Mouse (Mus musculus): ENCODE measurements at regions not wholly inside any gene's neighbourhood (a gene's known extent, or its start where the extent isn't known, plus 50 kb on each side); places are given as distances from the start of the nearest gene placed in this dataset.
"Not testable (repeated sequence)": the region's sequence is repeated elsewhere in the genome, so short reads cannot be mapped to it uniquely, and the experiment has no call there.

DNA sequence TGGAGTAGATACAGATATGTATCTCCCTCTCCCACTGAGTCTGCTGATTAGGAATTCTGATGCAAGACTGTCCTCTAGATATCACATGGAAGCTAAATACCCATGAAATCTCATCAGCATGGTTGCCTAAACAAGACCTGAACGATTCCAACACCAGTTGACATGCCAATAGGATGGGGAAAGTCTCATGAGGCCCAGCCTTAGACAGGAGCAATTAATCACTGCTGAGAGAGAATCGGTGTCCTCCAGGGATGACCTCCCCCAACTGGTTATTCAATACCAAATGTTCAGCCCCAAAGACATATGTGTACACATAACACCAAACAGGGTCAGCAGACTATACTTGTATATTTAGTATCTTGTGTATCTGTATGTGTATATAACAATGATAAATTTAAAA lies 314.5 kb upstream of the Pkdcc start:
- no peak for ATAC-seq (replicated peaks in 1 of 2; ENCODE audit: insufficient read depth in 1 of 2, low FRiP score in 2 of 2, low TSS enrichment in 1 of 2, low read depth in 1 of 2, poor library complexity in 2 of 2, severe bottlenecking in 2 of 2)

DNA sequence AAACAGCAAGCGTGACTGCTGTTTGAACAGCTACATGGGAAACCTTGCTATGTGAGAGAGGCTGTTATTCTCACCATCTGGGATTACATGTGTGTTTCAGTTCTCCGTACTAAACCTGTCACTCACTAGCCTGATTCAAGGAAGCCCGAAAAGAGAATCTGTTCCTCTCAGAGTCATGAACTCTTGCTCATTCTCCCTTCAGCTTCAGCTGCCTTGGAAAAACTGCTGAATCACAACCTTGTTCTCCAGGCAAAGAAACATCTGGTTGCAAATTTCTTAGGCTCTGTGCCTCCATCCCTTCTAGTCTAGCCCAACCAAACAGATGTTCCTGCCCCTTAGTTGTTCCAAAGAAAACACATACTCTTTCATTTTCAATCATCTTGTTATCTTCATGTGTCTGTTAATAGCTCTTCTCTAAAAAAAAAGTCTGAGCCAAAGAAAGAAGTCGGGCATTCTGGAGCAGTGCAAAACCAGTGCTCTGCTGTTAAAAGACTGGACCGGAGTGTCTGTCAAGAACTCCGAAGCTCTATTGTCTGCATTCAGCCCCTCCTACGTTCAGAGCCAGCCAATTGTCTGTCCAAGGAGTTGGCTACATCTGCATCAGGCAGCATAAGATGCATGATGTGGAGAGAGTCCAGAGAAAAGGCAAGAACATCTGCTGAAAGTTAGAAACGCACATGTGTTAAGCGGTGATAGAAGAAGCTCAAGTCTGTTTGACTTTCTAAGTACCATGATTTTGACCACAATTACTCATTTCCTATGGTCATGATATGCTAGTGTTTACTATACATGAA lies 313.8 kb upstream of the Pkdcc start:
- no peak for ATAC-seq (replicated peaks in 1 of 2; ENCODE audit: insufficient read depth in 1 of 2, low FRiP score in 2 of 2, low TSS enrichment in 1 of 2, low read depth in 1 of 2, poor library complexity in 2 of 2, severe bottlenecking in 2 of 2)

DNA sequence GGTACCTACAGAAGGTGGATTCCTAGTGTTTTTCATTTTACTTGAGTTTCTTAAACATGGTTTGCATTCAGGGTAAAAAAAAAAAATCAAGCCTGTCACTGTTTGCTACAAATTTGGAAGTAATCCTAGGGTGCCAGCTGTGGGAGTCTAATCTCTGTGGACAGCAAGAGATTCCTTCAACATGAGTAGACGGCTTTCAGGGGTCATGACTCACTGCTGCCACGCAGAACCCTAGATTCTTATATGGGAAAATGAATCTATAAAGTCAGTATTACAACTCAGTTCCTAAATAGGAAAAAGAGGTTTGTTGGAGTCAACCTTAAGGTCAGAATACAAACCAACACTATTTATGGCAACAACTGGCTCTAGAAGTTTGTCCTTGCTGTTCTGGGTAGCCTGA lies 310.1 kb upstream of the Pkdcc start:
- ATAC-seq (replicated peaks in 1 of 2; ENCODE audit: insufficient read depth in 1 of 2, low FRiP score in 2 of 2, low TSS enrichment in 1 of 2, low read depth in 1 of 2, poor library complexity in 2 of 2, severe bottlenecking in 2 of 2) = no peak

DNA sequence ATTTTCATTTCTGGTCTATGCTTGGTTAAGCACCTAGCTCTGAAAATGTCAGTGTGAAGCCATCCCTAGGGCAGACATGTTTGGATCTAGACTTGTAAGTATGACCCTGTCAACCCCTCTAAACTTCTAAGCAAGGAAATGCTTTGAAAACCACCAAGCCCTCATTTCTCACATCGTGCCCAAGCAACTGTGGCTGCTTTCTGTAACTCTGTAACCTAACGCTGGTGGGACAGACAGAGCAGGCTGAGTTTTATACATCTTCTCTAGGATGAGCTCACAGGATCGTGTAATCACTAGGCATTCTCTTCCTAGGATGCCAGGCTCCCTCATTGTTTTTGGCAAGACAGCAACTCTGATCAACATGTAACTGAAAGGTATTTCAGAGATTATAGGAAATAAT lies 309.6 kb upstream of the Pkdcc start:
- ATAC-seq (replicated peaks in 1 of 2; ENCODE audit: insufficient read depth in 1 of 2, low FRiP score in 2 of 2, low TSS enrichment in 1 of 2, low read depth in 1 of 2, poor library complexity in 2 of 2, severe bottlenecking in 2 of 2) = no peak

DNA sequence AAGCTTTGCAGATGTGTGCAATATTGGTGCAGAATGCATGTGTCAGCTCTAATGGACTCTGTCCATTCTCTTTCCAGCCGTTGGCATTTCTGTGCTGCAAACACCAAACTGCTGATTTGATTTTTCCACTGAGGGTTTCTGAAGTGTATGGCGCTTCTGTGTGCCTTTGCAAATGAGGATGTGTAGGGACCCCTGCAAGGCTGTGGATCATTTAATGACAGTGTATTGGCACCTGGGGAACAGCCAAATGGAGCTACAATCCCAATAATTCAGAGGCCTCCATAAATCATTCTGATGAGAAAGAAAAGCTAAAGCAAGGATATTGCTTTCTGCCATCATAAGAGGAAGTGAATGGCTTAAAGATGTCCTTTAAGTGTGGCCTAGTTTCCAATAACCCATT lies 305.9 kb upstream of the Pkdcc start:
- no peak for ATAC-seq (replicated peaks in 1 of 2; ENCODE audit: insufficient read depth in 1 of 2, low FRiP score in 2 of 2, low TSS enrichment in 1 of 2, low read depth in 1 of 2, poor library complexity in 2 of 2, severe bottlenecking in 2 of 2)

DNA sequence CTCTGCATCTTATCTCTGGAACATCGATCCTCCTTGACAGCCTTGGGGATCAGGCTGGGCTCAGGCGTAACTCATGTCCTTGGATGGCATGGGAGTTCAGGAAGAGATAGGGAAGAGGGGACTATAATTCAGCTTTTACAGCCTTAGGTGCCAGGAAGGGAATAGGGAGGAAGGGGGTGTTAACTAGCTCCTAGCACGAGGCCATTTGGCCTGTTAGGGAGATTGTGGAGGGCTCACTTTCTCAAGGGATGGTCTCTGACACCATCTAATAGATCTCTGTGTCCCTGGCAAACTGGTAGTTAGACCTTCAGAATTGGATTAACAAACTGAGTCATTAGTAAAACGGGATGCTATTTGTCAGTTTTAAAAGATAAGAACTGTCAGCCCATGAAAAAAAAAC lies 292.1 kb upstream of the Pkdcc start:
- ATAC-seq (replicated peaks in 1 of 2; ENCODE audit: insufficient read depth in 1 of 2, low FRiP score in 2 of 2, low TSS enrichment in 1 of 2, low read depth in 1 of 2, poor library complexity in 2 of 2, severe bottlenecking in 2 of 2) = not testable (repeated sequence)

DNA sequence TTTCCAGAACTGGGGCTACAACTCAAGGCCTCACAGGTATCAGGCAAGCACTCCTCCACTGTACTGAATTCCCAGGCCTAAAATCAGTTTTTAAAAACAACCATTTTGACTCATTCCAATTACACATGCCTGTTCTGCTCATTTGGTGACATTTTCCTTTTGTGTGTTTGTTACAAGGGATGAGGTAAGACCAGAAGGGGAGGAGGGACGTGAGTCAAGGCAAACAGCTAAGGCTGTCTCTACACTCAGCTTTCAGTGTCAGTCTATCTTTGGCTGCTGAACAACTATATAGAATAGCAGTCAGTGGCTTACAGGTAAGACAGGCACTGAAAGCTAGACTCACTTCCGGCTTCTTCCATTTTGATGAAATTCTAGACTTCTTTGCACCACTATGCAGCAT lies 289.3 kb upstream of the Pkdcc start:
- ATAC-seq (replicated peaks in 1 of 2; ENCODE audit: insufficient read depth in 1 of 2, low FRiP score in 2 of 2, low TSS enrichment in 1 of 2, low read depth in 1 of 2, poor library complexity in 2 of 2, severe bottlenecking in 2 of 2) = no peak

DNA sequence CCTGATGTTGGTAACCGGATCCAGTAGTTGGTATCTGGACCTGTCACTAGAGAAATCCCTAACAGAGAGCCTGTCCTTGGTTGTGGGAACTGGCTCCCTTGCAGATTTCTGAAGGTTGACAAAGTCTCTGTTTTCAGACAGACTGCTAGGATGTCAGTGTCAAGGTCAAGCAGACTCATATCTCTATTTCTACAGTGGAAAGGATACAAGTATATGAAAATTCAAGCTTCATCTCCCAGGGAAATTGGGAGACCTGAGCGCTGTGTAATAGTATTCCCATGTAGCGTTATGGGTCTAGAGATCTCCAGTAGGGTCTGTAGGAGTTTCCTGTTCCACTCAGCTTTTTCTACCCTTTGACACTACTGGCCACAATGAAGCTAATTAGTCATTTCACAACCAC lies 287.4 kb upstream of the Pkdcc start:
- ATAC-seq (replicated peaks in 1 of 2; ENCODE audit: insufficient read depth in 1 of 2, low FRiP score in 2 of 2, low TSS enrichment in 1 of 2, low read depth in 1 of 2, poor library complexity in 2 of 2, severe bottlenecking in 2 of 2) = no peak

DNA sequence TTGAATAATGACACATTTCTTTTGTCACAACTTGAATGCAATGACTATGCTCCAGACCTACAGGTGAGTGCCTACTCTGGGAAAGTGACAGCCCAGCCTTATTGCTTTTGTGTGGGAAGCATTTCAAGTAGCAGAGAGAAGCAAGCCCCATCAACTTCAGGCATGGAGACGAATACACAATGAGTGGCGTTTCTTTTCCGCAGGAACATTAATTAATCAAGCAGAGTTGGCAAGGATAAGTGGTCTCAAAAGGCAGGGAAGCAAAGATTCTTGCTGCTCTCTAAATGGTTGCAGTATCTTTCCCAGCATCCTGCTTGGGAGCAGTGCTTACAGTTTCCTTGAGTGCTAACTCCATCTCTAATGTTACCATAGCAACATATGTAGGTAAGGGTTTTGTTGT lies 285.6 kb upstream of the Pkdcc start:
- no peak for ATAC-seq (replicated peaks in 1 of 2; ENCODE audit: insufficient read depth in 1 of 2, low FRiP score in 2 of 2, low TSS enrichment in 1 of 2, low read depth in 1 of 2, poor library complexity in 2 of 2, severe bottlenecking in 2 of 2)

DNA sequence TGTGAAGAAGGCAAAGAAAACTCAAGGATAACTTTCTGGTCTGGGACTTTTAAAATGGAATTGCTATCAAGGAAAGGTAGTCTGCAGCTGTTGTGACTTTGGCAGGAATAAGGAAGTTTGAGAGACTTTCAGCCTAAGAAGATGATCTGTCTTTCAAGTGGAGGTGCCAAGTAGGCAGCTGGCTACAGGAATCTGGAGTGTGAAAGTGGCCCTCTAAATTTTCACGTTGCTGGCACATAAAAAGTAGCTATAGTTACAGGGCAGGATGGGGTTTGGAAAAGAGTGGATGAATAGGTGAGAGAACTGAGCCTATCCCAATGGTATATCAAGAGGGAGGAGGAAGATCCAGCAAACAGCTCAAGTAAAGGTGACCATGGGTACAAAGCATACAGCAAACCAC lies 284.4 kb upstream of the Pkdcc start:
- no peak for ATAC-seq (replicated peaks in 1 of 2; ENCODE audit: insufficient read depth in 1 of 2, low FRiP score in 2 of 2, low TSS enrichment in 1 of 2, low read depth in 1 of 2, poor library complexity in 2 of 2, severe bottlenecking in 2 of 2)

DNA sequence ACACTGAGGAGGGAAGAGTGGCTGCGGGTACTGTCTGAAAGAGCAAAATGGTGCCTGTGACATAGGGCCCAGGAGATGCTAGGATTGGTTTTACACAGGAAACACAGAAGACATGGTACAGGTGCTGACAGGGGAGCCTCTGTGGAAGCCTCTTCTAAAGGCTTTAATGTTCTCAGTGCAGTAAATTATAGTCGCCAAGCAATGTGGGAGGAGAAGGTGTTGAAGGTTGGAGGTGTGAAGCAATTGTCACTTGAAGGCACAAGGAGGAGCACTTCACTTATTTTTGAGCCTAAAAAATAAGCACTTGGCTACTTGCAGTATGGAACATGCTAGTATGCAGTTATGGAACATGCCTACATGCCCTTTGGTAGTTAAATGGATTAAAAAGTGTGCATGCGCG lies 283.6 kb upstream of the Pkdcc start:
- ATAC-seq (replicated peaks in 1 of 2; ENCODE audit: insufficient read depth in 1 of 2, low FRiP score in 2 of 2, low TSS enrichment in 1 of 2, low read depth in 1 of 2, poor library complexity in 2 of 2, severe bottlenecking in 2 of 2) = no peak

DNA sequence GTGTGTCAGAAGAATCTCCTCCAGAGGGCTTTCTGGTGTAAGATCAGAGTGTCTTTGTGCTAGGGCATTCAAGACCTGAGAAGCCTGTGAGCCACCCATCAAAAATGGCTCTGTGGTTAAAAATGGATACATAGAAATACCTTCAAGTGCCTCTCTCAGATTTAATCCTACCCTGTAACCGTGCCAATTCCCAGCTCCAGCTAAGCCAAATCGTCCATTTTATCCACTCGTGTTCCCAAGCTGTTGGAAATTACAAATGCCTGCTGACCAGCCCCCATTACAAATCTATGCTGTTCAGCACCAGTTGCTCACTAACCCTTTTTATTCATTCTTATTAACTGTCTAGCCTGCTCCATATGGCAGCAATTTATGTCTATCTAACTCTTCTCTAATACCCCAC lies 278.3 kb upstream of the Pkdcc start:
- no peak for ATAC-seq (replicated peaks in 1 of 2; ENCODE audit: insufficient read depth in 1 of 2, low FRiP score in 2 of 2, low TSS enrichment in 1 of 2, low read depth in 1 of 2, poor library complexity in 2 of 2, severe bottlenecking in 2 of 2)

DNA sequence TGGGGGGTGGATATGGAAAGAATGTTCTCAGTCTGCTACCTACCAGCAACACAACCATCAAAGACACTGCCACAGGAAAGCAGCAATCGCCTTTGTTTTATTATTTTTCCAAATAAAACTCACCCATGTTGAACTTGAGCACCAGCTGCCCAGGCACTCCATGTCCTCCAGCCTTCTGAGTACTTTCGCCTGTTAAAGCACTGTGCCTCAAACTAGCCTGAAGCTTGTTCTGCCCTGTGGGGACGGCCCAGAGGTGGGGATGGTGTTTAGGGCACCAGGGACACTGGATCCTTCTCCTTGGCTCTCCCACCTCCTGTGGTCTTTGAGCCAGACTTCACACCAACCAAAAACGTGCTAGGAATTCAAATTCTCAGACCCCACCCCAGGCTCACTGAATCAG lies 269.0 kb upstream of the Pkdcc start:
- no peak for ATAC-seq (replicated peaks in 1 of 2; ENCODE audit: insufficient read depth in 1 of 2, low FRiP score in 2 of 2, low TSS enrichment in 1 of 2, low read depth in 1 of 2, poor library complexity in 2 of 2, severe bottlenecking in 2 of 2)

DNA sequence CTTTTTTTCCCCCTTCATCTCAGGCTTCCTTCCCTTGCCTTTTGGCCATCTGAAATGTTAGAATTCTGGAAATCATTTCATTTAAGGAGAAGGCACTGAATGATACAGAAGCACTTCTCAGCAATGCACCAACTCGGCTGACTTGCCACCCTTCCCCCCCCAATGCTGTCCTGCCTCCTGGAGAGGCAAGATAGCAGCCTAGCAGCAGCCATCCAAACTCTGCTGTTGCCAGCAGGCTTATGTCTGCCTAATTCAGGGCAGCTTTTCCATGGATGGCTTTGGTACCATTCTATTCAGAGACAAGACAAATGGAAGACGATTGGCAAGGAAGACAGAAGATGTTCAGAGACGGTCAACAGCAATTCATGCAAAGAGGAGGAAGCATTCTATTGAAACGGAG lies 265.3 kb upstream of the Pkdcc start:
- ATAC-seq (replicated peaks in 1 of 2; ENCODE audit: insufficient read depth in 1 of 2, low FRiP score in 2 of 2, low TSS enrichment in 1 of 2, low read depth in 1 of 2, poor library complexity in 2 of 2, severe bottlenecking in 2 of 2) = no peak

DNA sequence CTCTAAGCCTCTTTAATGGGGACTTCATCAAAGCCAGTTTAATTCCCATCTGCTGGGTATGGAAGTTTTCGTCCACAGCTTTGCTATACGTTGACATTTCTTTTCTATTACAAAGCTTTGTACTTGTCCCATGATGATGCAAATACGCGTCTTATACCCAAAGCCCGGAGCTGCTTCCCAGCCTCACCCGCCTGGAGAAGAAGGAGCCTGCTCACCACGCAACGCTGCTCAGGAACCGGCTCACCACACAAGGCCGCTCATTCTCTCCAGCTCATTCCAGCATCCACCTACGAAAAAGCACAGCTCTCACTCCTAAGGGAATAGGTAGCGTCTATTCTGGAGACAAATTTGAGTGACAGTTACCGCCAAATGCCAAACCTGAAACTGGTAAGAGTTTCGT lies 264.8 kb upstream of the Pkdcc start:
- ATAC-seq (replicated peaks in 1 of 2; ENCODE audit: insufficient read depth in 1 of 2, low FRiP score in 2 of 2, low TSS enrichment in 1 of 2, low read depth in 1 of 2, poor library complexity in 2 of 2, severe bottlenecking in 2 of 2) = no peak

DNA sequence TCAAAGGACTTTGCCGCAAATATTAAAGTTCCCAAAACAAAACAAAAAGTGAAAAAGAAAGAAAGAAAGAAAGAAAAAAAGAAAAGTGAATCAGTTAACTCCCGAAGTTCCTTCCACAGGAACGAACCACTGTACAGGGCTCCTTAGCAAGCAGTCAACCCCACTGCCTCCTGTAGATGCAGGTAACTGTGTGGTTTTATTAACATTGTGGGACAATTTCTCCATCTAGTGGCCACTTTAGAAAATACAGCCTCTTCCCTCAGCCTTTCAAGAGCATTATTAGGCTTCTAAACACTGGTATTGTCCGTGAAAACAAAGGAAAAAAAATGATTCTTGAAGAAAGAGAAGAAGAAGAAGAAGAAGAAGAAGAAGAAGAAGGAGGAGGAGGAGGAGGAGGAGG lies 257.7 kb upstream of the Pkdcc start:
- ATAC-seq (replicated peaks in 1 of 2; ENCODE audit: insufficient read depth in 1 of 2, low FRiP score in 2 of 2, low TSS enrichment in 1 of 2, low read depth in 1 of 2, poor library complexity in 2 of 2, severe bottlenecking in 2 of 2) = no peak

DNA sequence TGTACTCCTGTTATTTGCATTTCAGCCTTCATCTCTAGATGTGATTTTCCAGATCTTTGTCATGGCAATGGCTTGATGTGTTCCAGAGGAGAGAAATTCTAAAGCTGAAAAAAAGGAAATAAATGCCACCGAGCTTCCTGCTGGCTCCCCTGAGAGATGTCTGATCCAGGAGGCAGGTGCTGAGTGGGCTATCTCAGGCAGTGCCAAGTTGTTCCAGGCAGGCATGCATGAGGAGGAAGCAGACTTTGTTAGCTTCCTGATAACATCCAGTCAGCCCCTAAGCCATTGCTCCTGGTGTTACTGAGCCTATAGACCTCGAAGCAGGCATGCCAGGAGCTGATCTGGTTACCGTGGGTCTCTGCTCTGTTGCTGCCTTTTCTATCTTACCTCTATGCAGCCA lies 251.7 kb upstream of the Pkdcc start:
- no peak for ATAC-seq (replicated peaks in 1 of 2; ENCODE audit: insufficient read depth in 1 of 2, low FRiP score in 2 of 2, low TSS enrichment in 1 of 2, low read depth in 1 of 2, poor library complexity in 2 of 2, severe bottlenecking in 2 of 2)

DNA sequence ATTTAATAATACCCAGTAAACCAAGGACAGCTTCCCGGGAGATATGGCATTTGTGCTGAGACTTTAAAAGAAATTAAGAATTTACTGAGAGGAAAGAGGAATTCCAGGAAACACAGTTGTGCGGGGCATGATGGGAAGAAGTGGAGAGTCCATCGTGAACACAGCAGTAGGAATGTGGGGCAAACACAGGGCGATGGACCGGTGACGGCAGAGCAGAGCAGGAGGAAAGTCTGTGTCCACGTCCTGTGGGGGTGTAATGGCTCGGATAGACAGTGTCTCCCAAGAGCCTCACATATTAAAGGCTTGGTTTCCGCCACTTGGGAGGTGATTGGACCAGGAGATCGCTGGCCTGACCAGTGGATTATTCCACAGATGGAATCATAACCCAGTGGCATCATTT lies 215.4 kb upstream of the Pkdcc start:
- no peak for ATAC-seq (replicated peaks in 1 of 2; ENCODE audit: insufficient read depth in 1 of 2, low FRiP score in 2 of 2, low TSS enrichment in 1 of 2, low read depth in 1 of 2, poor library complexity in 2 of 2, severe bottlenecking in 2 of 2)

DNA sequence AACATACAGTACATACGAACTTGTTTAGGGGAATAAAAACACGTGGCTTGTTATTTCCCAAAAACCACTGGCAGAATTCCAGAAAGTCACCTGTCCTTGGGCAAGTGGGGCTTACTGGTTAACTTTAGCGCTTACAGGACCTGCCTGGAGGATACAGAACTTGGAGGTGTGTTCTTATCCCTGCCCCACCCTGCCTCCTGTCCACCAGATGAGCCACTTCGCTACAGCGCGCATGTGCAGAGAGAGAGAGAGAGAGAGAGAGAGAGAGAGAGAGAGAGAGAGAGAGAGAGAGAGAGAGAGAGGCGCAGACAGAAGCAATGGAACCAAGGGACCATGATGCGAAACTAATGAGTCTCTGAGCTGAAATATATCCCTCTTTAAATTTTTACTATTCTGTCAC lies 214.7 kb upstream of the Pkdcc start:
- no peak for ATAC-seq (replicated peaks in 1 of 2; ENCODE audit: insufficient read depth in 1 of 2, low FRiP score in 2 of 2, low TSS enrichment in 1 of 2, low read depth in 1 of 2, poor library complexity in 2 of 2, severe bottlenecking in 2 of 2)

DNA sequence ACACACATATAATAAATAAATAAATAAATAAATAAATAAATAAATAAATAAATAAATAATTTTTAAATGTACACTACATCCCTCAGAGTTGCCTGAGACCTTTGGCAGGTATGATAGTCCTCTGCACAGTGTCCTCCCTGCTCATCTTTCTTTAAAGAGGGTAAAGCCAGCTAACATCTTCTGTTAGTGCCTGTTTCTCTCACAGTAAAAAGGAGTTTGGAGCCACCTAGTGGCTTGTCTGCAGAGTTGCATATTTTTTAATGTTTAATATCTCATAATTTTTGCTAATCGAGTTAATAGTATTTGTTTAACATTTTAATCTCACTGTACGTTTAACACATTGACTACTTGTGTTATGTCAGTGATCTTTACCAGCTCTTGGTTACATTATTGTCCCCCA lies 213.5 kb upstream of the Pkdcc start:
- no peak for ATAC-seq (replicated peaks in 1 of 2; ENCODE audit: insufficient read depth in 1 of 2, low FRiP score in 2 of 2, low TSS enrichment in 1 of 2, low read depth in 1 of 2, poor library complexity in 2 of 2, severe bottlenecking in 2 of 2)

All from hematopoietic stem cell, adult 5-6 weeks (primary cell).